Mouse (Mus musculus) kidney, postnatal 4 days (tissue): ENCODE measurements around the gene Pde6h.

Experiments
- DNase-seq, 2 experiments: peaks; one replicate each; pipeline ENCODE4 v3.0.0; 2021; ENCODE audit warnings: mixed read lengths in 2 of 2

Gene Pde6h

DNA sequence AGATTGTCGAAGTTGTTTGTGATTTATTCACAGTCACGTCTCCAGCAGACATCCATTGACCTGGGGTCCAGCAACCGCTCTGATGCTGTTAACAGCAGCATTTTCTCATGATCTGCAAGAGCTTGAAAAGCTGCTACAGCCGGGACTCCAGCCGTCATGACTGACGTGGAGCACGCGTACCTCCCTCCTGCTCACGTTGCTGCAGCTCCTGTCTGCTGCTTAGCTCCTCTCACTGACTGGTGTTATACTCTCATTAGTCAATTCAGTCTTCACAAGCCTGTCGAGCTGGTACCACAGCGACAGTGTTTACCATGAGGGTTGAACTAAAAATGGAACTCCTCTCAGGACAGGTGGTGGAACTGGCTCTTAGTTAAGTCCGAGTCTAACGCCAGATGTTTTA, 62.4 kb downstream of the Pde6h start:
- no peak for DNase-seq

GRCm38 (mm10) chr6:136986718-136987117, 63.1 kb downstream of the Pde6h start:
- no peak for DNase-seq

GRCm38 (mm10) chr6:136988536-136989060, 65.0 kb downstream of the Pde6h start:
- no peak for DNase-seq

DNA sequence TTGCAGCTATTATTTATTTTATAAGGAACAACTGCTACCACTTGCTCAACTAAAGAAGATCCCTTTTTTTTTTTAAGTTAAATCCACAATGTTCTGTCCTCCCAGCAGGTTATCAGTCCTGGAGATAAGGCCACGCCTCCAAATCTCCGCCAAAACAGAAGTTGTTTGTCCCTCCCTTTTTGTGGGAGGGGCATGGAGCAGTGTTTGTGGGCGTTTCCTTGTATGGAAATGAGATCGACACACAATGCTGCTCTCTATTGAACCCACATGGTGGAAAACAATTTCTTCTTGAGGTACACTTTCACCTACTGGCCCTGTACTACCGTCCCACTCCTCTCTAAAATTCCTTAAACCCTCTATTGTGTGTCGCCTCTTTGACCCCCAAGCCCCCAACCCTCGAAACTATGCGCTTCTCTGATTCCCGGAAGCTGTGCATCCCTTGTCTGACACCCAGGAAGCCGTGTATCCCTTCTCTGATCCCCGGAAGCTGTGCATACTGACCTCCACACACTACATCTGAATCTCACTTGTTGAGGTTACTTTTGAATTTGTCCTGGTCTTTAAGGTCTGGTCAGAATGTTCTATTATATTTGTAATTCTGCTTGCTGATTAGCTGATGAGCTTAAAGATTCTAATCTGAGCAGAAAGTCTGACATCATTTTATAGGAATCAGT, 66.3 kb downstream of the Pde6h start:
- peak; percentile 36 to 58 for DNase-seq

DNA sequence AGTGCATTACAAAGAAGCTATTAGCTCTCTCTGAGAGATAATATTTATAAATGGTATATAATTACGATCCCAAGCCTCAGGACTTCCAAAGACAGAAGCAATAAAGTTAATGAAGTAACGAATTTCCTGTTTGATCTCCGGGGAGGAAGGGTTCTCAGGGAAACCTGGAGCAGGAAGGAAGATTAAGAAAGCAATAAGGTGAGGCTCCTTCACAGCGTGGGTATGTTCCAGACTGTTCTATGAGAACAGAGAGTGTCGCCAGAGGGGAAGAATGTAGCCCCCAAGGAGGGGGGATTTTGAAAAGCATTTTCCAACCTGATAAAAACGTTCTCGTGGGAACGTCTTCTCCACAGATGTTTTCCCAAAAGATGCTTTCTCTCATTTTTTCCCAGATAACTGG, 66.9 kb downstream of the Pde6h start:
- no peak for DNase-seq

DNA sequence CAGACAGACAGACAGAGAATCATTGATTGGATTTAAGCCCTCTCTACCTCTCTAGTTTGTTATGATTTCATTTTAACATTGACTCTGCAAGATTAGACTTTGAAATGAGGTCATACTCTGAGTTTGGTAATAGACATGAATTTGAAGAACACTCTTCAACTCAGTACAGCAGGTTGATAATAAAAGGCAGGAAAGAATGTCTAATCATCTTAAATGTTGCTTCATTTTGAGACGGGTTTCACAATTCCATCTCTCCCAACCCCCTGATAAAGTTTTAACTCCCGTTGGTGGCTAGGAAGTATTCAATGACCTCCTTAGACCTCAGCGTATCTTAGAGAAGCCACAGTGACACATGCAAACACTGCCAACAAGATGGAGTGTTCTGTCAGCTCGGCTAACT, 69.9 kb downstream of the Pde6h start:
- no peak for DNase-seq

GRCm38 (mm10) chr6:136995533-136995932, 71.9 kb downstream of the Pde6h start:
- DNase-seq, result peak; percentile 55 to 63

DNA sequence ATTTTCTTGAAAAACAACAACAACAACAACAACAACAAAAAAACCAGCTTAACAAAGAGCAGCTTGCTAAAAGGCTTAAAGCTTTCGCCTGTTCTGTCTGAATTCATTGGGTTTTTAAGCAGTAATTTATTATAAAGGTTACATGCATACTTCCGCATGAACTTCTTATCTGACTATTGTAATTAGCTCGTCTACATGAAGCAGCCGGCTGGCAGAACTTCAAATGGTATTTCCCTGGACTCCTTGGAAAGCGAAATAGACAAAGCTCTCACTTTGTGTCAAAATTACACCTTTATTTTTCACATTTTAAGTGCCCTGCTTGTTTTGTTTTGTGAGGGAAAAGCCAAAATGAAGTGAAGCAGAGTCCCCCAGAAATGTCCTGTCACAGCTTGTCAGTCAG, 72.7 kb downstream of the Pde6h start:
- DNase-seq, result peak; percentile 51 to 66

DNA sequence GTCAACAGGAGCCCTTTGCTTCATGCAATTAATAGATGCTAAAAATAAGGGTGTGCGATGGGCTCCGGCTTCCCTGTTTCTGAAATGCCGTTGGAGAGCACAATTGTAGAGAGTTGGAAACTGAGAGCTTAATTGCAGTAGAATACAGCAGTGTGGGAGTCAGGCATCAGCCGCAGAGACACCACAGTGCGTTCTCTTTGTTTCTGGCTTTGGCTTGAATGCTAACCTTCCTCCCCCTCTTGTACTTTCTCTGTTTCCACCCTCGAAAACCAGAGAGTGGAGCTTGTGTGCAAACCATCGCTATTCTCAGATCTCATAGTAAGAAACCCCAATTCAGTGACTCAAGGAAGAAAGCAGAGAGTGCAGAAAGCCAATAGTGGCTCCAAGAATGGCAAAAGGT, 74.5 kb downstream of the Pde6h start:
- DNase-seq, result no peak

DNA sequence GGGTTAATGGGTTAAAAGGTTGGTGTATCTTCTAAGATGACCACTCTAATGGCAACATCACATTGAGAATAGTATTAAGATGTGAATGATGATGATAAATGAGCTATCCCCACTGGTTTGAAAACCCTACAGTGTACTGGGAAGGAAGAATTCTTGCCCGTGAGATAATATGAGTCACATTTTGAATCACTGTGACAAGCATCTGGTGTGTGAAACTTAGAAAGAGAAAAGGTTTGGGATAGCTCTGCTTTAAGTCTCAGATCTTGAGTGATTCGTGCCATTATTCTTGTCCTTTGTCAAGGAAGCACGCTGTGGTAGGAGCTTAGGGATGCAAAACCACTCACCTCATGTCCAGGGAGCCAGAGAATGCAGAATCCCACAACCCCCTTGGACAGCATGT, 75.4 kb downstream of the Pde6h start:
- DNase-seq, result no peak

DNA sequence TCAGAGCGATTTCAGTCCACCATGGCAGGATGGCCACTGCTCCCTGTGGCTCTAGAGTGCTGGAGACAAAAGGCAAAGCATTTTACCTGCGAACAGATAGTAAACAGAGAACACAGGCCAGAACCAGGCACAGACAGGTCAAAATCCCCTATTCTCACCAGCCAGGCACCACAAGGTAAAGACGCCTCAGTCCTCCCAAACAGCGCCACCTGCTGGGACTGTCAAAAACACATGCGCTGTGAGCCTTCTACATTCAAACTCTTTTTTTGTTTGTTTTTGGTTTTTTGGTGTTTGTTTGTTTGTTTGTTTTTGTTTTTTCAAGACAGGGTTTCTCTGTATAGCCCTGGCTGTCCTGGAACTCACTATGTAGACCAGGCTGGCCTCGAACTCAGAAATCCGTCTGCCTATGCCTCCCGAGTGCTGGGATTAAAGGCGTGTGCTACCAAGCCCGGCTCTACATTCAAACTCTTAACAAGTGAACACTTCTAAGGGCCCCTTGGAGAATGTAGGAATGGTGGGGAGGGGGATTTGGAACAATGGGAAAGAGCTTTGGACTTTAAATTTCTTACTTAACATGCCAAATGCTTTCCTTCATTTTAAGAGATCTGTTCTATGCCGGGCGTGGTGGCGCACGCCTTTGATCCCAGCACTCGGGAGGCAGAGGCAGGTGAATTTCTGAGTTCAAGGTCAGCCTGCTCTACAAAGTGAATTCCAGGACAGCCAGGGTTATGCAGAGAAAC, 76.2 kb downstream of the Pde6h start:
- peak in 1 of 2 experiments; percentile 19 for DNase-seq

DNA sequence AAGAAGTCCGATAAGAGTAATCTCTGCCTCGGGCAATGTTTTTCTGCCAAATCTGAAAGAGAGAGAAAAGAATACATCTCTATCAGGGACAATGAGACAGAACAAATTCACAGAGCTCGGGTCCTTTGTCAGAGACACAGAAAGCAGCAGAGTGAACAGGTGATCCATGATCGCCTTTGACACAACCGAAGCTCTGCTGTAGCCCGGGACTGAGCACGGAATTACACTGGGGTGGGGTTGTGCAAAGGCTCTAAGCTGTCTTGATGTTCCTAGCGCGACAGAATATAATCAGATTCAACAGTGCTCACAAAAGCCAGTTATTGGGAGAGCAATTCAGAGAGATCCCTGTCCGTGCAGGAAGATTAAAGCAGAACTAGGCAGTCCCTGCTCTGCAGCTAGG, 77.1 kb downstream of the Pde6h start:
- DNase-seq, result no peak

DNA sequence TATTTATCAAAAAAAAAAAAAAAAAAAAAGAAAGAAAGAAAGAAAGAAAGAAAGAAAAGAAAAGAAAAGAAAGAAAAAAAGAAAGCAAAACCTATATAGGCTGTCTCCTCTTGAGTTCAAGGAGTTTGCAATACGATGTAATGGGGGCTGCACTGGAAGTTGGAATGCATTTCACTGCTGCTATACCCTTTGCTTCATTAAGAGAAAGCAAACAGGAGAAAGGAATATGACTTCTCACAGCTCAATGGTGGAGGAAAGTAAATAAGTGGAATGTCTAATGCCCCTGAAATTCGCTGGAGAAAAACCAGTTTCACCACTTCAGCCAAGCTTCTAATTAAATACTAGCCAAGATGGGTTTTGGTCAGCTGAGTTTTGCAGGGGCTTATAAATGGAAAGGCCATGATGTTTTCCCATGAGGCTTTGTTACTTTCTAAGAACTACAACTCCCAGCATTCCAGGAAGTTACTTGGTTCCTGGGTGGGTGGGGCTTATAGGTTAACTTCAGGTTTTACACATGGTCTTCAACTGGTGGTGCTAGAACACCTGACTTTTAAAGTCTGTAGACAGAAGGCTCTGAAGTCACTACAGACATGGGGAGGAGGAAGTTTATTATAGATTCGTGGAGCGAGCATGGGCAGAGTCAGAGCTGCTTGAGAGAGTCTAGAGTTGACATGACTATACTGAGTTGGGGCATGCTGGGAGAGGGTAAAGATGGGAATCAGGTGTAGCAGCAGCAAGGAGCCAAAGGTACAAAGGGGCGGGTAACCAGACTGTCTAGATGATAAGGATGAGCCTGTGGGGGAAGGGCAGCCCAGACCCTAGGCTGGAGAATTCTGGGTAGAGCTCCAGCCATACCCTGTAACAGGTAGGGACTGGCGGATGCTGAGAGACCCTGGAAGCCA, 77.9 kb downstream of the Pde6h start:
- DNase-seq, result no peak

GRCm38 (mm10) chr6:137002169-137002514, 78.5 kb downstream of the Pde6h start:
- DNase-seq, result no peak

GRCm38 (mm10) chr6:137004359-137004758, 80.7 kb downstream of the Pde6h start:
- no peak for DNase-seq

DNA sequence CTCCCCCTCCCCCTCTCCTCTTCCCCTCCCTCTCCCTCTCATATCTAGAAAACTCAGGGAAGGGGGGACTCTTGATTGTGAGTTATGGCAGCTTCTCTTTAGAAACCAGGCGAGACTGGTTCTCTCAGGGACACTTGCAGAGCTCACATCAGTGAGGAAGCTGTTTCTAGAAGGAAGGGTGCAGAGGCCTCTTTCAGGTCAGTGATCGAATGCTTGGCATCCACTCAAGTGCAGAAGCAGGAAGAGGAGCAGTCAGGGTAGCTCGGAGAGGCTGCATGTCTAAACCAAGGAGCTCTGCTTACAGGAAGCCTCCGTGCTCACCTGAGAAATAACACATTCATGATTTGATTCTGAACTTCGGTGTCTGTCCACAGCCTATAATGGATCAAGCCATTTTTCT, 87.6 kb downstream of the Pde6h start:
- no peak for DNase-seq

- DNase-seq, result no peak
These were observed 90.7 kb downstream of the Pde6h start for GRCm38 (mm10) chr6:137014346-137014745.

- DNase-seq, result no peak
These were observed 93.8 kb downstream of the Pde6h start for GRCm38 (mm10) chr6:137017216-137017973.
